Mouse (Mus musculus): ENCODE results near the gene Bsn. TPM values are rescaled to one million over a fixed set of nuclear protein-coding genes. Genes with fewer than 3 reads are reported as not detected.

Gene Bsn
- total RNA-seq (2021), result under 1 TPM; 0.11 to 0.29 TPM
- long read RNA-seq, experiment 1, partial matches to known transcripts, result 1 of 1 reads
- long read RNA-seq, experiment 1, other reads (novel, unspliced or antisense), result 0 of 1 reads
- long read RNA-seq, experiment 2, result 0 reads

DNA sequence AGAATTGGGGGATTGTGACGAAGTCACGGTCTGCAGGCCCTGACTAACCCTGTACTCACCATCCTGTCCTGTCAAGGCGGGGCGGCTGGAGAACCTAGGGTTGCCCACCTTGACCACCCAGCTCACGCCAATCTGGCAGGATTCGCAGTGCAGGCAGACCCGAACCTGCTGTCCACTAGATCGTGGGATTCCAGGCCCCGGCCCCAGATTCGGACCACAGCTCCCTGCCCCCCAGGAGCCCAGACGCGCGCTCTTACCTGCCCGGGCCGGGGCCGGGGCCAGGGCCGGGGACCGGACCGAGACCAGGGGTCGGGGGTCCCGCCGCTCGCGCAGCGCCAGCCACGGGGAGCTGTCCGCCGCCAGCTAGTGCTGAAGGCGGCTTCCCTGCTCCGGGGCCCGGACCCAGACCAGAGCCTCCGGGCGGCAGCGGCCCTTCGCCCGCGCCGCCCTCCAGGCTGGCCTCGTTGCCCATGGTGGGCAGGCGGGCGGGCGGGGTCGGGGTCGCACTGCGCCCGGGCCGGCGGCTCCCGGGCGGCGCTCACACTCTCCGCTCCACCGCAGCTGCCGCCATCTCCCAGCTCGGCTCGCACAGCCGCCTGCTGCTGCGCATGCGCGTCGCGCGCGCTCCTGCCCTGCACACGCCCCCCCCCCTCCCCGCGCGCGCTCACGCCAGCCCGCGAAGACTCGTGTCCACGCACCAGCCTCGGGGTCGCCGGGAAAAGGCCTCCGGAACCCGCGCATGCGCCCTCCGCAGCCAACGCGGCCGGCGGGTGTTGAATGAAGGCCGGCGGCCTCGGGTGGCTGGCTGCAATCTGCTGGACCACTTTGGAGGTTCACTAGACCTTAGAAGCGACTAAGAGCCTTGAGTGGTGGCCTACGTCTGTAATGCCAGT lies at the start of gene Bsn:
TSS of gene Bsn (minus strand) at position 598 of the 893 bp plus-strand sequence.
- peak; percentile 69 for DNase-seq
- intact Hi-C loops (cut with DNase I; ENCODE audit: low total_unique reads), result no loop called here

DNA sequence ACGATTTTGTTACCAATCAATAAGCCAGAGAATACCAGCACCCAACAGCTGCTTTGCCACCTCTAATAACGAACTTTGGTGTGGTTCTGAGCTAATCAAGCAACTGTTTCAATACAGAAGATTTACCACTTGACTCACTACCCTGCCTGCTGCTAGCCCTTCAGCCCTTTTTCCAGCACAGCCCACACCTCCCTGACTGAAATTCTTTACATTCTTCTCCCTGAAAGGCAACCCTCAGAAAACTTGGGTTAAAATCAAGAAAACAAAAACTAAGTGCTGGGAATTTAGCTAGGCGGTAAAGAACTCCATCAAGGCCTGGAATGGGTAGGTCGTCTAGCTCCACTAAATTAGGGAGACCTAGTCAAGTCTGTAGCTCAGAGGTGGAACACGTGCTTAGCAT lies 49.8 kb upstream of the Bsn start:
- intact Hi-C loops (cut with DNase I; ENCODE audit: low total_unique reads), result no loop called here
- no peak for DNase-seq

DNA sequence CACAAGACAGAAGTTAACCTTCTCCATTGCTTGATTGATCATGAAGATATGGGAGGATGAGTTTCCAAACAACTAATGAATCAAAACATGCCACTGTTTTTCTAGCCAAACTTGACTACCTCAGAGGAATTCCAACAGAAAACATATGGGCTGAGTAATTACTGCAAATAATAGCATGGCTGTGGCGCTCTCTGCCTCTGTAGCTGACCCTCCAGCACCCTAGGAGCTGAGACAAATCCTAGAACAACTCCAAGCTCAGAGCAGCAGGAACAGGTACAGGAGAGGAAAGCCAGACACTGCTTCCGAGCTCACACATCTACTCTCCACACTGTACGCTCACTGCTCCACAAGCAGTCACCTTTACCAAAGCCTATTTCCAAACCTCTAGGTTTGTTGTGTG lies 48.6 kb upstream of the Bsn start:
- no peak for DNase-seq
- intact Hi-C loops (cut with DNase I; ENCODE audit: low total_unique reads), result no loop called here

DNA sequence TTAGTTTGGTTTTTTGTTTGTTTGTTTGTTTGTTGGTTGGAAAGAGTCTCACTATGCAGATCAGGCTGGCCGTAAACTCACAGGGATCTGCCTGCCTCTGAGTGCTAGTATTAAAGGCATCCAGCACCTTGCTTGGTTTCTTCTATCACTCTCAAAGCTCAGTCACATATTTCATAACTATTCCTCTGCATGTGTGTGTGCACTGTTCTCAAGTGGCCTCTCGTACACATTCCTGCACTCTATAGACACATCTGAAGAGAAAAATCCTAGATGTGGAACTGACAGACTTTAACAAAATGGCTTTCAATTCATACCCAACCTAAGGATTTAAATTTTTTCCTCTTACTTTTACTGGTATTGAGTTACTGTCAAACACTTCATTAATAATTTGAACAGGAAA lies 48.2 kb upstream of the Bsn start:
- DNase-seq, result no peak
- intact Hi-C loops (cut with DNase I; ENCODE audit: low total_unique reads), result no loop called here

DNA sequence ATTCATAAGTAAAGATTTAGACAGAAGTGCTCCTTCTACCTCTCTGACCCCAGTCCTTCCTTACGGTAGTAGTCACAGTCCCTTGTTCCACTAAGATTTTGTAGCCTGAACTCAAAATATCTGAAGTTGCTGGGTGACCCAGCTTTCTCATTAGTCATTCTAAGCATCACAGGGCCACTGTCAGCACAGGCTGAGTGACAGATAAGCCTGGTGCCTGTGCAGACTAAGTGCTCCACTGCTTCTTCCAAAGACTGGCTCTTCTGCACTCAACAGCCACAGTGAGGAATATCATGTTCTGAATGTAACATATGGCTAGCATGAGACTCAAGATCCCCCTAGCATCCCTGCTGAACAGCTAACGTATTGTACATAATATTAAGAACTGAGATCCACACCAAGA lies 44.5 kb upstream of the Bsn start:
- intact Hi-C loops (cut with DNase I; ENCODE audit: low total_unique reads), result no loop called here
- no peak for DNase-seq

DNA sequence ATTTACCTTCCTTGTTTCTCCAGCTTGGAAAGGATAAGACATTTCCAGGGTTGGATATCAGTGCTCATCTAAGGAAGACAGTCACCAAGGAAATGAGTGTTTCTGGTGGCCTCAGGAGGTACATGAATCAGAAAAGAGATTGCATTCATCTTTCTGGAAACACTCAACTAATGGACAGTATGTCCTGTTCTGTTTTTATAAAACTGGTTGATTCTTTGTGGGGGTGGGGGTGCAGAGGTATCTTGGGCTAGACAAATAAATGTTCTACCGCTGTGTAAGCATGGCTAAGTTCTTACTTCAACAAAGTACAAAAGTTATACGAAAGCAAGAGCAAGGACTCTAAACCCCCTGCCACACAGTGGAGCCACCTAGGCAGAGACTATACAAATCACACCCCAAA lies 42.7 kb upstream of the Bsn start:
- intact Hi-C loops (cut with DNase I; ENCODE audit: low total_unique reads), result no loop called here
- DNase-seq, result no peak

DNA sequence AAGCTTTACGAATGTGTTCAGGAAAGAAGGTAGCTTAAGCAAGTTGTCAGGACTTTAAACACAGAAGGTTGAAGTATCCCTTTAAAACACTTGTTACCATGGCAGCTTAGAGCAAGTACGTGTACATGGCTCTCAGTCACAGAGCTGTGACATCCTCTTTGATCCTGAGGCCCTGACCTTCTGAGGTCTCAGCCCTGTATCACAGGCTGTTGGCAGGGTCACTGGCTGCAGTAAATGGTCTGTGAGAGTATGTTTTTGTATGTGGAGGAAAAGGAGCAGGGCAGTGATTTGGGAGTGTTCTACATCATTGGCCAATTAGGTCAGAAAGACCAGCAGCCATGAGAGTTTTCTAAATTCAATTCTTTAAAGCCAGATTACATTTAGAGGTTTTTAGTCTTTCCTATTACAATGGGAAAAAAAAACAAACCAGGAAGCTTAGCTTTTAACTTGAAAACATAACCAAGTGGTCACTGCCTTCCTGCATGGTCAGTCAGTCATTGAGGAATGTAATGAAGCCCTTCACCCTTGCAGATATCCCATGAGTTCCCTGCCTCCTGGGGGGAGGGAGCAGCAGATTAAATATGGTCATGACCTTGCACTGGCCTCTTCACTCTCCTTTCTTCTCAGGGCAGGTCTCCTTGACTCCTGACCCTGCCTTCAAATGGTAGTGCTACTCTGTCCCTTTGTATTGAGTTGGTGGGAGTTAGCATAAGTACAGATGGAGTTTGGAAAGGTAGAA lies 37.9 kb upstream of the Bsn start:
- intact Hi-C loops (cut with DNase I; ENCODE audit: low total_unique reads), result no loop called here
- DNase-seq, result no peak

DNA sequence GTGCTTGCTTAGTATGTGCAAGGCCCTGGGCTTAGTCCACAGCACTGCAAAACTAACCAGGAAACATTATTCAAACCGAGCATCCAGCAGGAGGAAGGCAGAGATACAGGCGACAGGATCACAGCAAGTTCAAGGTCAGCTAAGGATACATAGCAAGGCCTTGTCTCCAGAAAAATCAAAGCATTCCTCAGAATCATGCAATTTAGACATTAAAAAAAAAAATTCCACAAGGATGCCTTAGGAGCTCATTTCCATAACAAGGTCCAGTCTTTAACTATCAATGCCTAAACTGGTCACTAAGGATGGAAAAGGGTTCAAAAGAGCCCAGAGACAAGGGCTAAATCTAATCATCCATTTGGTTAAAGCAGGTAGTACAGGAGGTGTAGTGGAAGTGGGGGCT lies 35.0 kb upstream of the Bsn start:
- DNase-seq, result no peak
- intact Hi-C loops (cut with DNase I; ENCODE audit: low total_unique reads), result no loop called here

DNA sequence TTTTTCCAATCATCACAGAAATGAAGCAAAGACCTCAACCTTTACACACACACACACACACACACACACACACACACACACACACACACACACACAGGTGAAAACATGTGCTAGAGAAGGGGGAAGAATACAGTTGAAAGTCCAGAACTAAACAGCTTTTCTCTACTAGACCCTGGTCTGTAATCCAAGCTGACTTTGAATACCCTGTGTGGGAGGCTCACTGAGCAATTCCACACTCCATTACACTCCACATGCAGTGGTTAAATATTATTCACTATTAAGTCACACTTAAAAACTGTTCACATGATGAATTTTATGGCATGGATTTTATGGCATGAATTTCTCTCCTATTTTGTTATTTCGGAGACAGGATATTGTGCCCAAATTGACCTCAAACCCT lies 33.4 kb upstream of the Bsn start:
- intact Hi-C loops (cut with DNase I; ENCODE audit: low total_unique reads), result no loop called here
- DNase-seq, result no peak

DNA sequence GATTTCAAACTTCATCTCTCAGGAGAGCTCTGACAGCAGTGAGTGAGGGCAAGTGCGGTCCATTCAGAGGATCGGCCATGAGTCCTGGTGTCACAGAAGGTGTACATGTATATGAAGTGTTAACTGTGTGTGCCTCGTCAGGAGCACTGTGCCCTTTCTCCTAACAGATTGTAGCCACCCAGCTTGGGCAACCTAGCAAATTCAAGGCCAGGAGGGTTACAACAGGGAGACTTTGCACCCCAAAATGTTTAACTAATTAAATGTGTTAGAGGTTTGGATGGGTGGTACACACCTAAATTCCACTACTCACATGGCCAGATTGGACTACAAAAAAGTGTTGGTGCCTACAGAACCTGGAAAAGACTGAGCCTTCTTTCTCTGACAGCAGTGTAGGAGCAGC lies 31.4 kb upstream of the Bsn start:
- no peak for DNase-seq
- intact Hi-C loops (cut with DNase I; ENCODE audit: low total_unique reads), result no loop called here

DNA sequence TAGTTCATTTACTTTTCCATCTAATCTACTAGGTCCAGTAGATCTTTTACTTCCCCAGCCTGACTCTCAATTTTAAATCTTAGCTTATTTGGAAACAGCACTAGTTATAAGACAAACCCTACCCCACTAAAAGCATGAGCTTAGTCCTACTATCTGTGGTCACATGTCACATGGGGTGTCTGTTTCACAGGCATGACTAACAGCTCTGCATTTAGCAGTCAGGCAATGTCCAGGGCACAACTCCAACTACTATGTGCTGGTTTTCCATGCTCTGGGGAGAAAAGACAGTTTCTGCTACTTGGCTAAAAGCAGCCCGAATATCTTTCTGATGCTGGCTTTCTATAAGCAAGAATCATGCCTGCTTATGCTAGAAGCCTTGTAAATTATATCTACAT lies 30.2 kb upstream of the Bsn start:
- intact Hi-C loops (cut with DNase I; ENCODE audit: low total_unique reads), result no loop called here
- DNase-seq, result peak; percentile 44

DNA sequence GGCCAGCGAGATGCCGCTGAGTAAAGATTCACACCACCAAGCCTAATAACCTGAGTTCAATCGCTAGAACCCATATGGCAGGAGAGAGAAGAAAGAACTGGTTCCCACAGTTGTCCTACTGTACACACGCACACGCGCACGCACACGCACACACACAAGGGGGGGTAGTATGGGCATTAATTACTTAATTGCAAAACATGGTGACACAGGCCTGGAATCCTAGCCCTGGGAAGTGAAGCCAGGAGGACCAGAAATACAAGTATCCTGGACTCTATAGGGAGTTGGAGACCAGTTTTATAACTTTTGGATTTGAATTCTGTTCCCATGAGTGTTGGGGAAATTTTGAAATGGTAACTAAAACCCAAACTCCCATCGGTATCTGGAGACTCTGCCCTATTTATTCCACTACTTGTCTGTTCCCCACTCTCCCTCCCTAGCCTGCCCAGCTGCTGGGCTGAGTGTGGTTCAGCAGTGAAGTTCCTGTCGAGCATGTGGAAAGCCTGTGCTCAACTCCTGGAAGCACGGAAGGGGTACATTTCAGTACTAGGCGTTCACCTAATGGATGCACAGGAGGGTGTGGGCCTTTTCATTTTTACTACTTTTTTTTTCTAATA lies 29.7 kb upstream of the Bsn start:
- intact Hi-C loops (cut with DNase I; ENCODE audit: low total_unique reads), result no loop called here
- DNase-seq, result no peak

DNA sequence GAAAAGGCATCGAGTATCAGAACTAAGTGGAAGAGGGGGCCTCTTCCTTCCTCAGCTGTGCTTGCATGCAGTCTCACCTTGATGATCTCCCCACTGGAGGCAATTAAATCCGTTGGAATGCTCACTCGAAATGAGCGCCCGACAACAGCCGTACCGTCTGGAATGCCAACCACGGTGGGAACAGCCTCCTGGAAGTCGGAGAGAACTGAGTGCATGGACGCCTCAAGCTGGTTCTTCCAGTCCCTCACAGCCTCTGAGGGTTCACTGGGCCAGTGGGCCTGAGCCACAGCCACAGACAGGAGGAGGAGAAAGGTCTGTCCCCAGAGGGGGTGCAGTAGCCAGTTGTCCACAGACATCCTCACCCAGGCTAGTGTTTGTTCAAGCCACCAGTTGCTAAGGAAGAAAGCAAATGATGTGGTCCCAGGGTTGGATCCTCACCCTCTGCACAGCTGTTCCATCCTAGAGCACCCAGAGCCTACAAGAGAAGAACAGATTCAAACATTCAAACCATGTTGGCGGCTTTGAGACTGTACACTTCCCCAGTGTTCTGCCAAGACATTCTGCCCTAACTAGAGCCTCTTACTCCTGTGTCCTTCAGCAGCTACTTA lies 27.9 kb upstream of the Bsn start:
- intact Hi-C loops (cut with DNase I; ENCODE audit: low total_unique reads), result no loop called here
- DNase-seq, result no peak

DNA sequence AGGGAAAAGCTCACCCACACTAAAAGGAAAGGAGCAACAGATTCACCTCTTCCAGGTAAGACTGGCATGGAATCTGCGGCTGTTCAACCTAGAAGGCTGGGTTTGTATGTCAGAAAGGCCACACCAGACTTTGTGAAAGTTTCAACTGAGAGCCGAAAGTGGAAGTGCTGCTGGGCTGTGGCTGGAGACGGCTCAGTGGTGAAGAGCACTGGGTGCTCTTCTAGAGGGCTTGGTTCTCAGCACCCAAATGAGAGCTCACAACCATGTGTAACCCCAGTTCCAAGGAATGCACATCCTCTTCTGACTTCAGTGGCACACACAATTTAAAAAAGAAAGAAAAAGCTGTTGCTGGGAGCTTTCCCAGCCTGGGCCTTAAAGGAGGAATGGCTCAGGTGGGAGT lies 27.2 kb upstream of the Bsn start:
- DNase-seq, result no peak
- intact Hi-C loops (cut with DNase I; ENCODE audit: low total_unique reads), result no loop called here

DNA sequence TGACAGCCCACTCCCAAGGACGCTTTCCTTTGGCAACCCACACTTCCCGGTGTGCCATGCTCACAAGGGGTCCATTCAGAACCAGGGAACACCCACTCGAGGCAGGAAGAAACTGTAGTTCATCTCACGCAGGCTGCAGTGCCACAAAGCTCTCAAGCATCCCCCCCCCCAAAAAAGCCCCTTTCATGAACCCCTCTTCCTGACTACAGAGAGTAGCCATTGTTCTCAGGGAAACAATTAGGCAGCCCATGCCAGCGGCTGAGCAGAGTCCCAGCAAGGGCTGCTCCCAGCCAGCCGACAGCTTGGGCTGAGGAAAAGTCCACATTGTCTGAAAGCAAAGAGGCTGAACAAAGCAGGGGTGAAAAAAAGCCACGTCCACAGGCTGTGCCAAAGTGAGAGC lies 22.9 kb upstream of the Bsn start:
- DNase-seq, result no peak
- intact Hi-C loops (cut with DNase I; ENCODE audit: low total_unique reads), result no loop called here

DNA sequence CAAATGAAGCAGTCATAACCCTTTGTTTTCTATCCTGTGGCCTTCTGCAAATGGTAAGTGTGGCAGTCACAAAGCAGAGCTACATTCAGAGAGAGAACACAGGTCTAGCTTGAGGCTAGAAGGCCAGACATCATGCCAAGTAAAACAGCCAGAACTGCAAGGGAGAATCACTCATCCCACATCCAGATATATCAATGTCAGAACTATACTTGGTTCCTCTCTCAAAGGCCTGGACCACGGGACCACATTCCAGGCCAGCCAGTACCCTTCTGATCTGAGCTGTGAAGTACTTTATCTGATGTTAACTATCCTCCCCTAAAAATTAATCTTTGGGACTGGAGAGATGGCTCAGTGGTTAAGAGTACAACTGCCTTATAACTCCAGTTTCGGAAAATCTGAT lies 22.2 kb upstream of the Bsn start:
- DNase-seq, result no peak
- intact Hi-C loops (cut with DNase I; ENCODE audit: low total_unique reads), result no loop called here

DNA sequence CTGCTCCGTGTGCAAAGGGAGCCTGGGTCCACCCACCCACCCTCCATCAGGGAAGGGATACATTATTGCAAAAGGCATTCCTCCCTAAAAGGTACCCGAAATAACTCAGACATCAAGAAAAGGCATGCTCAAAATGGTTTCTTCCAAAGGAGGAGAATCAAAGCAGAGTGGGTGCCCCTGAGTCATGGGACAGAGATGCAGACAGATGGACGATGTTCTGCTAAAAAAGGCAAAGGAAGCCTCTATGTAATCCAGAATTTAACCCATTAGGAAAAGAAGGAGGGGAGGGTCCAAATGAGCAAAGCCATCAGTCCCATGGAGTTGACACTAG lies 15.4 kb upstream of the Bsn start:
- intact Hi-C loops (cut with DNase I; ENCODE audit: low total_unique reads), result loop anchor here (5.0 kb wide), 1 partner anchor 82 kb away; no protein-coding TSS in a partner anchor
- no peak for DNase-seq

DNA sequence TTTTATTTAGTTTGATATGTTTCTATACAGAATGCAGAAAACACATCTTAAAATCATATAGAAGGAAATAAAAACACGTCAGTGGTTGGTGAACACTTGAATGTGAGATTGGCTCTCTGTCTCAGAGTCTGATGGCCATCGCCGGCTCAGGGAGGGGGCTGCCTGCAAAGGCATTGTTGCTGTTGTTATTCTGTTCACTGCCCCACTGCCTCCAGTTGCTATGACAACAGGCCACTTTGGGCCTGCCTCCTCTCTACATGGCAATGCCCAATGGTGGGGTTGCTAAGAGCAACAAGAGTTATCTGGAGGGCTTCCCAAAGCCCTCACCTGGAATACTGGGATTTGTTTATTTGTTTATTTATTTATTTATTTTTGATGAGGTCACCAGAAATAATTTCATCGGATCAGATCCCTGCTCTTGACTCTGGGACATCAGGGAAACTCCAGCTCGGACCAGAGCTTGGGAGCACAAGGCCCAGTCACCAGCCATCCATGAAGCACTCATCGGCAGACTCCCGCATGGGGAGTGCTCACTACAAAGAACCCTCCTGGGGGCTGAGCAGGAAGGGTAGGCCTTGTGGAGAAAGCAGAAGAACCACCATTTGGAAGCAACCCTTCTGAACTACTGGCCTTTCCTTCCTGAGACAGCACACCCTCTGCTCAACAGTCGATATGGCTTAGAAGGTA lies 14.8 kb upstream of the Bsn start:
- no peak for DNase-seq
- intact Hi-C loops (cut with DNase I; ENCODE audit: low total_unique reads), result loop anchor here (5.0 kb wide), 1 partner anchor 82 kb away; no protein-coding TSS in a partner anchor

DNA sequence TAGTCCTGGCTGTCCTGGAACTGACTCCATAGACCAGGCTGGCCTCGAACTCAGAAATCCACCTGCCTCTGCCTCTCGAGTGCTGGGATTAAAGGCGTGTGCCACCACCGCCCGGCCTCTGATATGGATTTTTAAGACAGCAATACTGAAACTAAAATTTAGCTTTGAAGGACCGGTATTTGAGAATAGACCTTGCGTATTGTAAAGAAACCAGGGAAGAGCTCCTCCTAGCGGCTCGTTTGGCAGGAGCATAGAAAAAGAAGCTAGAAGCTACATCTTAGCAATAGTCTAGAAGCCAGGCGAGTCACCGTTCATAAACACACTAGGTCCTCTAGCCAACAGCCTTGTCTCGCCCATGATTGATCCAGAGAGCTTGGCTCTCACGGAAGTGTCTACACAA lies 12.8 kb upstream of the Bsn start:
- peak; percentile 57 for DNase-seq
- intact Hi-C loops (cut with DNase I; ENCODE audit: low total_unique reads), result no loop called here

DNA sequence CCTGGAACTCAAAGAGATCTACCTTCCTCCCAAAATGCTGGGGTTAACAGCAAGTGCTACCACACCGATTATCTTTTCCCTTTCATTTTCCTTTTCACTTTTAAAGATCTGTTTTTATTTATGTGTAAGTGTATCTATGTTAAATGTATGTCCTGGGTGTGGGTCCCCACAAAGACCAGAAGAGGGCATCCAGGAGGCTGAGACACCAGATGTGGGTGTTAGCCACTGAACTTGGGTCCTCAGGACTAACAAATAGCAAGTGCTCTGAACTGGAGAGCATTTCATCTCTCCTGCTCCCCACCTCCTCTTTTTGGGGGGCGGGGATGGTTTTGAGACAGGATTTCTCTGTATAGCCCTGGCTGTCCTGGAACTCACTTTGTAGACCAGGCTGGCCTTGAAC lies 12.0 kb upstream of the Bsn start:
- intact Hi-C loops (cut with DNase I; ENCODE audit: low total_unique reads), result no loop called here
- DNase-seq, result no peak
